ENCODE assay signal across 17 mouse cellular contexts in genomic region chr11:12350986-12351546, GRCm38 (mm10).
A peak's percentile ranks its signal among the peaks of the same experiment; 100 is the strongest.
DNase-seq lines count a peak whose midpoint lies in the region; ATAC-seq lines count a peak whose summit lies in the region.
"Had no signal": no experiment of that assay in that cellular context is flagged by ENCODE, and none has a peak within 500 bp of the region (broad histone marks: within the 10 kb centered on the region; RNA-seq: fewer than 3 reads in every experiment).

No protein-coding gene starts in this region.

- DNase-seq in embryo, embryonic 11 days, result peak; percentile 17
- no peak for DNase-seq in embryo, embryonic 10.5 days (ENCODE audit: low spot score)
- DNase-seq in kidney, adult 8-10 months, result no peak
- peak; percentile 71 for DNase-seq in skeletal muscle tissue, adult 2 months (ENCODE audit: low read depth, low spot score)
- DNase-seq: cerebellum, postnatal 10 days; gastrocnemius, postnatal 25 days; heart, postnatal 14 days; kidney, postnatal 14 days; layer of hippocampus, adult 9-11 months; lung, adult 18-20 months; right cerebral cortex, postnatal 14 days had no signal

- H3K9ac ChIP-seq in kidney, embryonic 14.5 days (ENCODE audit: low read depth, low read length), result no peak overlapping the region
- no peak overlapping the region for H3K9ac ChIP-seq in midbrain, embryonic 16.5 days (ENCODE audit: low read depth, low read length)
- no peak overlapping the region for H3K9ac ChIP-seq in midbrain, embryonic 13.5 days (replicated peaks)
- H3K9ac ChIP-seq: hindbrain, embryonic 15.5 days had no signal

- H3K4me2 ChIP-seq in kidney, embryonic 14.5 days (replicated peaks; ENCODE audit: low read depth, low read length), result no peak overlapping the region
- H3K4me2 ChIP-seq in midbrain, embryonic 16.5 days (ENCODE audit: low read length), result no peak overlapping the region
- H3K4me2 ChIP-seq in midbrain, embryonic 13.5 days (replicated peaks), result no peak overlapping the region
- H3K4me2 ChIP-seq: hindbrain, embryonic 15.5 days had no signal

- peak overlapping the region; percentile 6; the same call in 1 of the 2 replicates for H3K27ac ChIP-seq in kidney, embryonic 14.5 days (ENCODE audit: low read depth, low read length)
- peak overlapping the region; percentile 60 for H3K27ac ChIP-seq in midbrain, embryonic 16.5 days (ENCODE audit: low read length)
- H3K27ac ChIP-seq in midbrain, embryonic 13.5 days, result no peak overlapping the region
- H3K27ac ChIP-seq: heart, embryonic 10.5 days had no signal

- H3K36me3 ChIP-seq in kidney, embryonic 14.5 days (ENCODE audit: control insufficient read depth, insufficient read depth, low read length), result no peaks in the 10 kb centered on the region
- no peaks in the 10 kb centered on the region for H3K36me3 ChIP-seq in midbrain, embryonic 16.5 days (ENCODE audit: control insufficient read depth, insufficient read depth, low read length)
- no peaks in the 10 kb centered on the region for H3K36me3 ChIP-seq in midbrain, embryonic 13.5 days
- H3K36me3 ChIP-seq: heart, embryonic 10.5 days; hindbrain, embryonic 15.5 days had no signal

- H3K9me3 ChIP-seq in kidney, embryonic 14.5 days (ENCODE audit: control insufficient read depth, low read length), result no peaks in the 10 kb centered on the region
- H3K9me3 ChIP-seq in midbrain, embryonic 16.5 days (replicated peaks; ENCODE audit: control insufficient read depth, low read length, poor library complexity, severe bottlenecking), result no peaks in the 10 kb centered on the region
- H3K9me3 ChIP-seq in midbrain, embryonic 13.5 days, result no peaks in the 10 kb centered on the region
- H3K9me3 ChIP-seq: heart, embryonic 10.5 days; hindbrain, embryonic 15.5 days had no signal

- 15% methylated on average over 3 of the region's 3 CpGs for WGBS in kidney, embryonic 14.5 days
- 46% methylated on average over 3 of the region's 3 CpGs for WGBS in midbrain, embryonic 16.5 days
- 63% methylated on average over 3 of the region's 3 CpGs for WGBS in midbrain, embryonic 13.5 days

- H3K4me1 ChIP-seq in kidney, embryonic 14.5 days (ENCODE audit: control insufficient read depth, insufficient read depth, low read length), result no peaks in the 10 kb centered on the region
- H3K4me1 ChIP-seq in midbrain, embryonic 16.5 days (ENCODE audit: control insufficient read depth, insufficient read depth, low read length), result peaks cover 6% of the 10 kb centered on the region; the same call in 1 of the 2 replicates
- no peaks in the 10 kb centered on the region for H3K4me1 ChIP-seq in midbrain, embryonic 13.5 days (replicated peaks)
- H3K4me1 ChIP-seq: heart, embryonic 10.5 days had no signal

- H3K4me3 ChIP-seq in kidney, embryonic 14.5 days (ENCODE audit: low read length), result no peak overlapping the region
- no peak overlapping the region for H3K4me3 ChIP-seq in midbrain, embryonic 16.5 days (ENCODE audit: low read depth, low read length)
- H3K4me3 ChIP-seq in midbrain, embryonic 13.5 days (replicated peaks), result no peak overlapping the region
- H3K4me3 ChIP-seq: heart, embryonic 10.5 days; hindbrain, embryonic 15.5 days had no signal

- no peaks in the 10 kb centered on the region for H3K27me3 ChIP-seq in kidney, embryonic 14.5 days (ENCODE audit: control insufficient read depth, insufficient read depth, low read length)
- H3K27me3 ChIP-seq in midbrain, embryonic 16.5 days (ENCODE audit: control insufficient read depth, insufficient read depth, low read depth, low read length), result no peaks in the 10 kb centered on the region
- no peaks in the 10 kb centered on the region for H3K27me3 ChIP-seq in midbrain, embryonic 13.5 days
- H3K27me3 ChIP-seq: hindbrain, embryonic 15.5 days had no signal

- ATAC-seq in kidney, embryonic 14.5 days (ENCODE audit: low FRiP score, low TSS enrichment), result peak; percentile 62; the same call in 1 of the 2 replicates
- peak; percentile 45; the same call in 1 of the 2 replicates for ATAC-seq in midbrain, embryonic 16.5 days
- no peak for ATAC-seq in midbrain, embryonic 13.5 days
- ATAC-seq in erythroid progenitor cell, adult 5-6 weeks (replicated peaks; ENCODE audit: low FRiP score, poor library complexity, severe bottlenecking), result no peak

Comparison
In these comparisons a context has a peak if more than half of its experiments do, and no peak if none do; other contexts are left out.
1. DNase-seq: peak in embryo, embryonic 11 days (single experiment) and skeletal muscle tissue, adult 2 months (single experiment); none in embryo, embryonic 10.5 days (single experiment) and kidney, adult 8-10 months (0 of 2).
2. ATAC-seq: peak in kidney, embryonic 14.5 days (single experiment) and midbrain, embryonic 16.5 days (single experiment); none in midbrain, embryonic 13.5 days (single experiment) and erythroid progenitor cell, adult 5-6 weeks (single experiment).